Mouse (Mus musculus) midbrain, embryonic 10.5 days (tissue): Measurements from ENCODE around the gene Mettl4. TPM values are rescaled to one million over a fixed set of nuclear protein-coding genes. Genes with fewer than 3 reads are reported as not detected.
"Not testable (repeated sequence)": the region's sequence is repeated elsewhere in the genome, so short reads cannot be mapped to it uniquely, and the experiment has no call there.

Experiments used
- DNase-seq: peaks from one replicate; pipeline ENCODE4 v3.0.0-alpha.2; 2017; ENCODE audit warnings: low spot score
- H3K27ac ChIP-seq: fragments of 300-500 bp; sonication (generic); replicated peaks from 2 replicates; pipeline ENCODE4 v1.5.1; 2016; ENCODE audit warnings: mild to moderate bottlenecking
- H3K27me3 ChIP-seq: fragments of 300-500 bp; sonication (generic); 2 replicates; pipeline ENCODE4 v1.6.1; 2016; ENCODE audit warnings: low read depth, mild to moderate bottlenecking; ENCODE audit not compliant: poor library complexity, severe bottlenecking
- H3K36me3 ChIP-seq: fragments of 300-500 bp; sonication (generic); 2 replicates; pipeline ENCODE4 v1.6.1; 2016; ENCODE audit warnings: mild to moderate bottlenecking, moderate library complexity
- H3K4me1 ChIP-seq: fragments of 300-500 bp; sonication (generic); 2 replicates; pipeline ENCODE4 v1.6.1; 2016
- H3K4me3 ChIP-seq: fragments of 300-500 bp; sonication (generic); 2 replicates; pipeline ENCODE4 v1.5.1; 2016; ENCODE audit warnings: mild to moderate bottlenecking, moderate library complexity
- H3K9me3 ChIP-seq: fragments of 300-500 bp; sonication (generic); replicated peaks from 2 replicates; pipeline ENCODE4 v1.6.1; 2016; ENCODE audit warnings: mild to moderate bottlenecking
- WGBS: fragments of 180-500 bp; shearing (Covaris S2); methylation state at CpG from one replicate; pipeline ENCODE4 v1.1.7; 2016; 5-methylcytosine and 5-hydroxymethylcytosine counted together
- polyA plus RNA-seq: library from polyadenylated mRNA; unstranded; fragments of >200 nt; fragmentation: Nextera tagmentation; extraction: Ambion mirVana; gene quantifications from 2 replicates; pipeline ENCODE4 v1.2.1, GENCODE M21; 2016

The Mettl4 gene
- polyA plus RNA-seq: 25.4 and 26.3 TPM in 2 replicates

GRCm38 (mm10) chr17:94749466-94750135 lies at the start of gene Mettl4:
TSS of gene Mettl4 (minus strand) at chr17:94750019.
- H3K27ac ChIP-seq: peak within 1 kb of the TSS; percentile 94
- DNase-seq: peak; percentile 95
- no peaks in the 10 kb centered on the region for H3K27me3 ChIP-seq
- H3K36me3 ChIP-seq: peaks cover 15% of the 10 kb centered on the region
- H3K4me1 ChIP-seq: peaks cover 24% of the 10 kb centered on the region
- under 1% methylated on average over 56 of the region's 56 CpGs for WGBS
- H3K4me3 ChIP-seq: peak within 1 kb of the TSS; percentile 76
- H3K9me3 ChIP-seq: no peaks in the 10 kb centered on the region

- Histone ChIP-seq H3K4me3 (no peak overlapping the region), H3K4me1 (no peaks in the 10 kb centered on the region), H3K9me3 (no peaks in the 10 kb centered on the region), H3K36me3 (peaks cover 27% of the 10 kb centered on the region), H3K27me3 (no peaks in the 10 kb centered on the region), H3K27ac (no peak overlapping the region)
- DNase-seq: no peak
- WGBS: 75% methylated on average over 2 of the region's 2 CpGs
Observed at GRCm38 (mm10) chr17:94778871-94779482, 29.2 kb upstream of the Mettl4 start.

GRCm38 (mm10) chr17:94768491-94768890 lies 18.7 kb upstream of the Mettl4 start:
- Histone ChIP-seq H3K9me3 (no peaks in the 10 kb centered on the region), H3K27ac (no peak overlapping the region), H3K4me1 (no peaks in the 10 kb centered on the region), H3K36me3 (peaks cover 96% of the 10 kb centered on the region), H3K27me3 (no peaks in the 10 kb centered on the region), H3K4me3 (no peak overlapping the region)
- WGBS: 89% methylated on average over 2 of the region's 2 CpGs
- no peak for DNase-seq

GRCm38 (mm10) chr17:94764711-94765110 lies 14.9 kb upstream of the Mettl4 start:
- Histone ChIP-seq H3K27me3 (no peaks in the 10 kb centered on the region), H3K36me3 (peaks cover 97% of the 10 kb centered on the region), H3K4me3 (no peak overlapping the region), H3K4me1 (no peaks in the 10 kb centered on the region), H3K9me3 (no peaks in the 10 kb centered on the region), H3K27ac (no peak overlapping the region)
- no peak for DNase-seq
- WGBS: 92% methylated on average over 3 of the region's 3 CpGs

- 76% methylated on average over 1 of the region's 1 CpGs for WGBS
- no peak for DNase-seq
- no peak overlapping the region for H3K27ac ChIP-seq
- no peaks in the 10 kb centered on the region for H3K4me1 ChIP-seq
- H3K4me3 ChIP-seq: no peak overlapping the region
- H3K9me3 ChIP-seq: no peaks in the 10 kb centered on the region
- peaks cover 94% of the 10 kb centered on the region for H3K36me3 ChIP-seq
- no peaks in the 10 kb centered on the region for H3K27me3 ChIP-seq
Observed at GRCm38 (mm10) chr17:94764011-94764410, 14.2 kb upstream of the Mettl4 start.

- no peak overlapping the region for H3K27ac ChIP-seq
- H3K36me3 ChIP-seq: peaks cover 92% of the 10 kb centered on the region
- H3K4me3 ChIP-seq: no peak overlapping the region
- no peaks in the 10 kb centered on the region for H3K27me3 ChIP-seq
- H3K4me1 ChIP-seq: no peaks in the 10 kb centered on the region
- DNase-seq: no peak
- 98% methylated on average over 3 of the region's 3 CpGs for WGBS
- H3K9me3 ChIP-seq: no peaks in the 10 kb centered on the region
Observed at GRCm38 (mm10) chr17:94762405-94762804, 12.6 kb upstream of the Mettl4 start.

- no peaks in the 10 kb centered on the region for H3K27me3 ChIP-seq
- peaks cover 15% of the 10 kb centered on the region for H3K36me3 ChIP-seq
- 3% methylated on average over 22 of the region's 22 CpGs for WGBS
- no peak for DNase-seq
- H3K9me3 ChIP-seq: no peaks in the 10 kb centered on the region
- H3K27ac ChIP-seq: peak overlapping the region; percentile 94
- peak overlapping the region; percentile 76 for H3K4me3 ChIP-seq
- peaks cover 24% of the 10 kb centered on the region for H3K4me1 ChIP-seq
Observed at GRCm38 (mm10) chr17:94750136-94750729, 414 bp upstream of the Mettl4 start.

- Histone ChIP-seq H3K9me3 (no peaks in the 10 kb centered on the region), H3K4me1 (no peaks in the 10 kb centered on the region), H3K27ac (no peak overlapping the region), H3K4me3 (no peak overlapping the region), H3K36me3 (peaks cover 7% of the 10 kb centered on the region; the same call in 1 of the 2 replicates), H3K27me3 (no peaks in the 10 kb centered on the region)
- WGBS: 93% methylated on average over 4 of the region's 4 CpGs
- no peak for DNase-seq
Observed at GRCm38 (mm10) chr17:94738173-94738572, 11.6 kb downstream of the Mettl4 start.

- DNase-seq: no peak
- H3K36me3 ChIP-seq: peaks cover 15% of the 10 kb centered on the region
- no peak overlapping the region for H3K27ac ChIP-seq
- no peaks in the 10 kb centered on the region for H3K9me3 ChIP-seq
- no peaks in the 10 kb centered on the region for H3K27me3 ChIP-seq
- H3K4me1 ChIP-seq: no peaks in the 10 kb centered on the region
- no peak overlapping the region for H3K4me3 ChIP-seq
Observed at GRCm38 (mm10) chr17:94735885-94736284, 13.9 kb downstream of the Mettl4 start.

- H3K36me3 ChIP-seq: peaks cover 15% of the 10 kb centered on the region
- no peaks in the 10 kb centered on the region for H3K4me1 ChIP-seq
- H3K4me3 ChIP-seq: no peak overlapping the region
- H3K27ac ChIP-seq: no peak overlapping the region
- no peaks in the 10 kb centered on the region for H3K9me3 ChIP-seq
- WGBS: 78% methylated on average over 4 of the region's 4 CpGs
- H3K27me3 ChIP-seq: no peaks in the 10 kb centered on the region
- DNase-seq: no peak
Observed at GRCm38 (mm10) chr17:94735437-94735836, 14.4 kb downstream of the Mettl4 start.

GRCm38 (mm10) chr17:94730416-94730815 lies 19.4 kb downstream of the Mettl4 start:
- peak; percentile 25 for DNase-seq
- H3K4me1 ChIP-seq, H3K9me3 ChIP-seq, H3K27me3 ChIP-seq, H3K27ac ChIP-seq, H3K4me3 ChIP-seq: not testable (repeated sequence)
- 38% methylated on average over 2 of the region's 2 CpGs for WGBS
- peaks cover 26% of the 10 kb centered on the region for H3K36me3 ChIP-seq

GRCm38 (mm10) chr17:94726750-94727149 lies 23.1 kb downstream of the Mettl4 start:
- DNase-seq: no peak
- no peak overlapping the region for H3K27ac ChIP-seq
- H3K36me3 ChIP-seq: peaks cover 12% of the 10 kb centered on the region
- no peaks in the 10 kb centered on the region for H3K9me3 ChIP-seq
- H3K4me1 ChIP-seq: no peaks in the 10 kb centered on the region
- WGBS: 92% methylated on average over 4 of the region's 4 CpGs
- H3K27me3 ChIP-seq: no peaks in the 10 kb centered on the region
- H3K4me3 ChIP-seq: no peak overlapping the region
